Mouse (Mus musculus) liver, postnatal 0 days (tissue): Measurements from ENCODE around the gene Mier3.

Experiments used
- CTCF ChIP-seq: sonication (generic); IDR thresholded peaks from 2 replicates; pipeline ENCODE4 v1.5.1; 2016; ENCODE audit warnings: antibody characterized with exemption, low read depth
- EP300 ChIP-seq: IDR thresholded peaks from 2 replicates; pipeline ENCODE4 v1.6.1; 2016; ENCODE audit warnings: antibody characterized with exemption, low read depth, mild to moderate bottlenecking

DNA sequence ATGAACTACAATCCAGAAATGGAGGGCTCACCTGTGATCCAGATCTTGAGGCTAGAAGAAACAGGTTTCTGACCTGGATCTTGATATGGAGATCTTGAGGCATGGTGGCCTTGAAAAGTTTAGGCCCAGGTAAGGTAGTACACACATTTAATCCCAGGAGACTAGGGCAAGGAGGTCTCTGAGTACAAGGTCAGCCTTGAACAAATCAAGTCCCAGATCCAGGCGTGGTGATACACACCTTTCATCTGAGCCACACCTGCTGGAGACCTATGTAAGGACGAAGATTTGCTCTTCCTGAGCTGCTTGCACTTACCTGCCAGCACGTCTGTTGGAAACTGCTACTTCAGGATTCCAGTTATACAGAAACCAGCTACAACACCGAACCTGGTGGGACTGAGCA is at the start of gene Mier3:
- TF ChIP-seq CTCF = no peak
- TF ChIP-seq EP300 = no peak
